Mouse (Mus musculus) frontal cortex, postnatal 25 days (tissue): ENCODE measurements at regions not wholly inside any gene's neighbourhood (a gene's known extent, or its start where the extent isn't known, plus 50 kb on each side); places are given as distances from the start of the nearest gene placed in this dataset.
A peak's percentile ranks its signal among the peaks of the same experiment; 100 is the strongest.
"Not testable (repeated sequence)": the region's sequence is repeated elsewhere in the genome, so short reads cannot be mapped to it uniquely, and the experiment has no call there.

Source experiments
- DNase-seq, 2 experiments: peaks; one replicate each; pipeline ENCODE4 v3.0.0; 2022; ENCODE audit warnings: low spot score in 2 of 2

DNA sequence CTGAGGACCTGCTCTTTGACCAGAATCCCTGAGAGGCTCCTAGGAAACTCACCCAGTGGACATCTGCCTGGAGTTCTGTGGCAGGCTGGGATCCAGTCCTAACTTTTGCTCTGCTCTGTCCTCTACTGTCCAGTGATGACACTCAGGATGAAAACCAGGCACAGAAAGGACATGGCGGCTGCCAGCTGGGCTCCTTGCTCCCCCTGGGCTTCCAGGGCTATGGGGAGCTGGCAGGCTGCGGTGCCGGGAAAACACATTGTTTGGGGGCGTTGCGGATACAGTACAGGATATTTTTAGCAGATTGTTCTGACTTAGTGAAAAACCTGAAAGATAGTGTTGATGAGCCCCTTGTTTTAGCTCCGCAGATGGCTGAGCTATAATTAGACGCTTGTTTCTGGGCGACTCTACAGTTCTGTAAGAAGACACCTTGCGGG, 94.2 kb upstream of the Klf13 start:
- peak; percentile 69 to 73 for DNase-seq

DNA sequence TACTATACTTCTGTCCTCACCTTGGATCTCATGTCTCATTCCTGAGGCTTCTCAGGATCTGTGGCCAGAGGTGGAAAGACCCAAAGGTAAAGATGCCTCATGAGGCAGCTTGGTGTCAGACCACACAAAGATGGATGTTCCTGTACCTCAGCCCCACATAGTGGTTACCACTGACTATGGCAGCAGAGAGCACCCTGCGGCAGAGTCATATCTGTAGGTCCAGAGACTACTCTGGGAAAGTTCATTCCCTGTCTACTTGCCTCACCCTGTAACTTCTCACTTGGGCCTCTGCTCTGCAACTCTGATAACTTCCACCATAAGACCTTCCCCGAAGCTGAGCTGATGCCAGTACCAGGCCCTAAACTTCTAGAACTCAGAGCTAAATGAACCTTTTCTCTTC, 91.9 kb upstream of the Klf13 start:
- no peak for DNase-seq

DNA sequence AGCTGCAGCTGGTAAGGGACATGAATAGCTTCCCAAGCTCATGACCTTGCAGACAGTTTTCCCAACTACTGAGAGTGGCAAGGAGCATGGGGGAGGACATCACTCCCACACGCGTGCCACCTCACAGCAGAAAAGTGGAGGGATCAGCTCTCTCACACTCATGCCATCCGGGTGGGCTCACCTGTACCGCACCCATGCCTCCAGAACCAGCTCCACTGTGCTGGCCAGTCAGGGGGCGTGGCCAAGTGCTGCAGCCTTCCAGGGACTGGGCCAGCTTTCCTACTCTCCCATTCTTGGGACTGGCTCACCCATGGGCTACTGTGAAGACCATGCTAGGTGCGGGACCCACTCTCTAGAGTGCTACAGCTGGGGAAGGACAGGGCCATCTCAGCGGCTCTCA, 88.4 kb upstream of the Klf13 start:
- no peak for DNase-seq

DNA sequence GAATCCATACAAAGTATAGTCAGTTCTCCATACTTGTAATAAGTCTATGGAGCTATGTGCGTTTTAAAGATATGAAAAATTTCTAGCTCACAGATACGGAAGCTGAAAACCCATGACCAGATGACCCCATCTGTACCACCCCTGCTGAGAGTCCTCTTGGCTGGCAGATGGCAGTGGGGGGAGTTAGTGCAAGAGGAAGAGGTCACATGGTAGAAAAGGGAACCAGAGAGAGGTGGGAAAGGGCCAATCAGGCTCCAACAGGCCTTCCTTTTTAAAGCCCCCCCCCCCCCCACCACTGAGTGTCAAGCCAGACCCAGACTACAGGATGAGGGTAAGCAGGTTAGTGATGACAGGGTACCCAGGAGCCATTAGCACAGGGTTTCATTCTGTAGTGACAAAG, 86.4 kb upstream of the Klf13 start:
- DNase-seq, result no peak

DNA sequence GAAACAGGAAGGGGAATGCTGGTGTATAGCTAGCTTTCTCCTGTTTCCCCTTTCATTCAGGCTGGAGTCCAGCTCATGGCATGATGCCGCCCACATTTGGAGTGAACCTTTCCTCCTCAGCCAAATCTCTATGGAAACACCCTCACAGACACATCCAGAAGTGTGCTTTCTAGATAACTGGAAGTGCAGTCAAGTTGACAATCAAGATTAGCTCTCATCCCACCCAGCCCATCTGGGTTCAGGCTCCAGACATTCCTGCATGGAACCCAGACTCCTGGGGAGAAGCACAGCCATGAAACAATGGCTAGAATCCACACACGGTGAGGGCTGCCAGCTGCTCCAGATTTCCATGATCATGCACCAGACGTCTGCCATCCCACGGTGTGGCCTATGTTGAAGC, 85.5 kb upstream of the Klf13 start:
- DNase-seq, result no peak

DNA sequence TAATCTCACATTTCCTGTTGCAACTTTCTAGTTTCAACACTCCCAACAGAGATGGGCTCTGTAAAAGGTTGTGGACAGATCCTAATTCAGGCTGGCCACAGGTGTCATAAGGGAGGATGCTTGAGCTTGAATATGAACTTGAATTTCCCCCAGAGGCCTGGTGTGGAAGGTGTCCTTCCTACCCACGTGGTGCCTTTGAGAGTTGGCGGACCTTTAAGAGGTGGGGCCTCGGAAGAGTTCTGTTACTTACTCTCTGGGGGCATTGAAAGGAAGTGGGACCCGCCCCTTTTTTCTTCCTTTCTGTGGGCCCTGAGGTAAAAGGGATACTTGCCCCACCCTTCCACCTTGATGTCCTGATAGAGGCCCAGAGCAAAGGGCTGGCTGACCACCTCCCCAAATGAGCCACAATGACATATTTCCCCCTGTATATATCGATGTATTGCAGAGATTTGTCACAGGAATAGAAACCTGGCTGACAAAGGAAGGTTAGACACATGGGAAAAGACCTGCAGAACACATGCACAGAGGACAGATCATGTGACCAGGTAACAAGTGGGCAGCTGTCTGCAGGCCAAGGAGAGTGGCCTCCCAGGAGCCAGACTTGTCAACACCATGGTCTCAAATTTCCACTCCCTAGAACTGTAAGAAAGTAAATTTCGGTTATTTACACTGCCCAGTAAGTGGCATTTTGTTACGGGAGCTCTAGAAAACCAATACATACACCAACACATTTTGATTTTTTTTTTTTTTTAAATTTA, 84.2 kb upstream of the Klf13 start:
- DNase-seq, result no peak

DNA sequence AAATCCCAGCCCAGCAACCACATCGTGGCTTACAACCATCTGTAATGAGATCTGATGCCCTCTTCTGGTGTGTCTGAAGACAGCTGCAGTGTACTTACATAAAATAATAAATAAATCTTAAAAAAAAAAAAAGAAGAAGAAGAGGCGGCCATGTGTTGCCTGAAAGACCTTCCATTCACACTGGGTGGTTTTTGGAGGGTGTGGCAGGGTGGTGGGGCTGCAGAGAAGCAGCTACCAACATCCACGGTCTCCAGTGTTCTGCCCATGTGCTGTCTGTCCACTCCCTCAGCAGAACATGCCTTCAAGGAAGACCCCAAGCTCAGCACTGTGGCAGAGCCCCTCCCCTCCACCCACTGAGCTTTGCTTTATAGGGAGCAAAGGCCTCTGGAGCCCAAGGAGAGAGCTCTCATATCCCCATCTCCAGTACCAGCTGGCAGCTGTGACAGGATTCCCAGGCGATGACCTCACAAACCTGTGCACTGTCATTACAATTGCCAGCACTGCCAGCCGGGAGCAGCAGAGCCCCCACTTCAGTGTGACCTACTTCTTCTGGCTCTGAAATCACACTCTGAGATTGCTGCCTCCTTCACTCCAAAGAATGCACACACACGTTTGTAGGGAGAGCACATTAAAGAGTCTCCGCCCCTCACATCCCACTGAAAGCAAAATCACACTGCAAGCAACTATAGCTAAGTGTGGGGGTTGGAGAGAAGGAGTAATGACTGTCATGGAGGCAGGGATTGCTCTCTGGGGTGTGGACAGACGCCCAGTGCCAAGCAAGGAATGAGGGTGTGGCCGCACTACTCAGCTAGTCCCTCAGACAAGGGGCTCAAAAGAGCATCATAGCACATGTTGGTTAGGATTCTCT, 82.8 kb upstream of the Klf13 start:
- peak in 1 of 2 experiments; percentile 41 for DNase-seq

DNA sequence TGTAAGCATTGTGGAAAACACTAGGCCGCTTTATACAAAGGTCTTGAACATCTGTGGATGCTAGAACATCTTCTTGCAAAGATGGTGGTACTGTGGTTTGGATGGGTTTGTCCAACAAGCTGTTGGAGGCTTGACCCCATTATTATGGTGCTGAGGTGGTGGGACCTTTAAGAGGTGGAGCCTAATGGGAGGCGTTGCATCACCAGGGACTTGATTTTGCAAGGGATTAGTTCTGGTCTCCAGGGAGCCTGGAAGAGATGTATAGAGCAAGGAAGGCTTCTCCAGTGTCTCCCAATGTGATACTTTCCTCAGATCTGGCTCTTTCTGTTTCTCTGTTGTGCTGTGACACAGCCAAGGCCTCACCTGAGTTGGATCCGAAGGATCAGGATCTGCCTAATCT, 79.4 kb upstream of the Klf13 start:
- DNase-seq, result no peak

DNA sequence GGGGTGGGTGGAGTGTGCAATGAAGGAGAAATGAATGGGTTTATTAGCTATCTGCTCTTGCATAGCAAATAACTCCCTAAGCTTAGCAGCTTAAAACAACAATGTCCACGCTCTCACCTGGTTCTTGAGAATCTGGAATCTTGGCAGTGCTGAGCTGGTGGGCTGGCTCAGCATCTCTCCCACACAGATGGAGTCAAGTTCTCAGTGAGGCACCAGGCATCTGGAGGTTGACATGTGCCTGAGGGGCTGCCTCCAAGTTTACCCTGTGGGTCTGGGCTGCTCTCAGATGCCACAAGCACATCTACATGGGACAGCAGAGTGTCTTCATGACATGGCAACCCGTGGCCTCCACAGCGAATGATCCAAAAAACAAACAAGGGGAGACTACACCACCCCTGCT, 78.2 kb upstream of the Klf13 start:
- DNase-seq, result no peak

DNA sequence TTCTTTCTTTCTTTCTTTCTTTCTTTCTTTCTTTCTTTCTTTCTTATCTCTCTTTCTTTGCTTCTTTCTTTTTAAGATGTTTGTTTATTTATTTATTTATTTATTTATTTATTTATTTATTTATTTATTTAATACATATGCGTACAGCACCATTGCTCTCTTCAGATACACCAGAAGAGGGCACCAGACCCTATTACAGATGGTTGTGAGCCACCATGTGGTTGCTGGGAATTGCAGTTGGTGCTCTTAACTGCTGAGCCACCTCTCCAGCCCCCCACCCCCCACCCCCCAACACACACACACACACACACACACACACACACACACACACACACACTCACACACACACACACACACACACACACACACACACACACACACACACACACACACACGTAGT, 76.4 kb upstream of the Klf13 start:
- DNase-seq, result not testable (repeated sequence)

DNA sequence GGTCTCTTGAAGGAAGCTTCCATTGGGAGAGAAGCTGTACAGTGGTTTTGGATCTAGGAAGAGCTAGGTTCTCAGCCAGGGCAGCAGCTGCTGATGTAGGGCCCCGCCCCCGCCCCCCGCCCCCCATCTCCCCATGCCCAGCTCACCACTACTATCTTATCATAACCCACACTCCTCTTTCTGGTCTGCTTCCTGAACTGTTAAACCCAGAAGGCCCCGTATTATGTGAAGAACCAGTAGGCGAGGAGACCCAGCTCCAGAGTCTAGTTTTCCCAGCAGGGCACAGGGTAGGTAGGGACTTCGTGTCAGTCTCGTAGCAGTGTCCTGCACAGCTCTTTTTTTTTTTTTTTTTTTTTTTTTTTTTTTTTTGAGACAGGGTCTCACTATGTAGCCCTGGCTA, 75.5 kb upstream of the Klf13 start:
- DNase-seq, result no peak

DNA sequence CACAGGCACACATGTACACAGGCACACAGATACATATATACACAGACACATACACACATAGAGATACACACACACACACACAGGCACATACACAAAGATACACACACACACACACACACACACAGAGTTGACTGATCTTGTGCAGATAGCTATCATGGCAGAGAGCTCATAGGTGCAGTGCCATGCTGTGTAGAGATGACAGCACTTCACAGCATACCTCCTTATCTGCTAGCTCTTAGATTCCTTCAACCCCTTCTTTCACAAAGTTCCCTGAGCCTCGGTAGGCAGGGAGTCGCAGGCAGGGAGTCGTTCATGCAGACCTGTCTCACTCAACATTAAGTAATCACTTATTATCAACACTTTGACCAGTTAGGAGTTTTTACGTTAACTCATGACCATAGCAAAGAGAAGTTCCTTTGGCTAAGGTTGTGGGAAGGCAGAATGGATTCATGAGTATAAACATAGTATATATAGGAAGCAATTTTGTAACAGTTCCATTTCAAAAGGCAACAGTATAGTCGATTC, 74.4 kb upstream of the Klf13 start:
- no peak for DNase-seq

DNA sequence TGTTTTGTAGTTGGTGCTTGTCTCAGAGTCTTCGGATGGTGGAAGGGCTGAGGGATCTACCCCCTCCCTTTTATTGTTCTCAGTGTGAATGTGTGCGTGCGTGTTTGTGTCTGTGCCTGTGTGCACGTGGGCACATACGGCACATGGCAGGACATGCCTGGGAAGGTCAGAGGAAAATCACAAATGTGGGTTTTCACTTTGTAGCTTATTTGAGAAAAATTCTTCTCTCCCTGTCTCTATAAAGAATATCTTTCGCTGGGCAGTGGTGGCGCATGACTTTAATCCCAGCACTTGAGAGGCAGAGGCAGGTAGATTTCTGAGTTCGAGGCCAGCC, 73.5 kb upstream of the Klf13 start:
- no peak for DNase-seq

DNA sequence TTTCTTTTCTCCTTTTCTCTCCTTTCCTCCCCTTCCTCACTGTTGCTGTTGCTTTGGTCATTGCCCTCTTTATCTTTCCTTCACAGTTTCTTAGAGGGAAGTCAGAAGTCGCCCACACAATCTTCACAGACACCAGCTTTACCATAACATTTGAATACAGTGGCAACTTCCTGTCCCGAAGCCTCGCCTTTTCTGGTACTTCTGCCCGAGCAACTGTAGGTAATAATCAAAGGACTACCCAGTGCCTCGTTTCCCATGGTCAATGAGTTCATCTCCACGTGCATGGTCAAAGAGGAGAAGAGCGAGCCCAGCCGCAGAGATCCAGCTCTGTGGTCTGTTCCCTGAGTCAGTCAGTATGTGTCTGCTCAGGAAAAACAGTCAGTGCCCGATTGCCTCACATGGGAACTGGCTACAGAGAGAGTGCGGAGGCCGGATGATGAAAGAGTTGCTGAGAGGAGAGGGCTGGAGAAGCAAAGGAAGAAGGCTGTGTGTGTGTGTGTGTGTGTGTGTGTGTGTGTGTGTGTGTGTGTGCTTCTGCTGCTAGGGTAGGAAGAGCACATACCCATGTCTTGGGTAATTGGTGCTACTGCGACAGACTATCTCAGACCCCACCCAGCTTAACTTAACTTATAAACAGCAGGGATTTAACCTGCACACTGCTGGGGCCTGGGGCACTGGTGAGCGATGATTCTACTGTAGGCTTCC, 73.0 kb upstream of the Klf13 start:
- no peak for DNase-seq

DNA sequence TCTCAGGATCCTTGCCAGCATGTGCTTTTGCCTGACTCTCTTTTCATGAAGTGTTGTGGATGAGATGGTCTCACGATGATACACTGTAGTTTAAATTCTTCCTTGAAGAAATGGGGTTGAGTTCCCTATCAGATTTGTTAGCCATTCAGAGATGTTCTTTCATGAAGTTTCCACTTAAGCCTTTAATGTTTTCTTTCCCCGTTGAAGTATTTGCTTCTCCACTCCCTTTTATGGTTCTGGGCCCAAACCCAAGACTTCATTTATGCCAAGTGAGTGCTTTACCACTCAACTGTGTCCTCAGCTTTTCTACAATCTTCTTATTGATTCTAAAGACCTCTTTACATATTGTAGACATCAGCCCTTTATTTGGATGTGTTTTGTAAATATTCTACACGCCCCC, 71.9 kb upstream of the Klf13 start:
- no peak for DNase-seq

DNA sequence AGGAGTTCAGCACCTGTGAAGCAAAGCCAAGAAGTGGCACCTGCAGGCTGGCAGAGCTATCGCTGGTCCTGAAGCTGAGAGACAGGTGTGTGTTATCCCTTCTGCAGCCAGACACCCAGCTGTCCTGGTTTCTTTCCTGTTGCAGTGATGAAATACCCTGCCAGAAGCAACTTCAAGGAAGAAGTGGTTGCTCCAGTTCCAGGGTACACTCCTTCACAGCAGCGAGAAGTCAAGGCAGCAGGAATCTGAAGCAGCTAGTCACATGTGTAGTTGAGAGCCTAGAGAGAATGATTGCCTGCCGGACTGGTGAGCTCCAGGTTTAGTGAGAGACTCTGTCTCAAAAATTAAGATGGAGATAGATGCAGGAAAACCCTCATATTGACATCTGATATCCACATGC, 69.1 kb upstream of the Klf13 start:
- no peak for DNase-seq

DNA sequence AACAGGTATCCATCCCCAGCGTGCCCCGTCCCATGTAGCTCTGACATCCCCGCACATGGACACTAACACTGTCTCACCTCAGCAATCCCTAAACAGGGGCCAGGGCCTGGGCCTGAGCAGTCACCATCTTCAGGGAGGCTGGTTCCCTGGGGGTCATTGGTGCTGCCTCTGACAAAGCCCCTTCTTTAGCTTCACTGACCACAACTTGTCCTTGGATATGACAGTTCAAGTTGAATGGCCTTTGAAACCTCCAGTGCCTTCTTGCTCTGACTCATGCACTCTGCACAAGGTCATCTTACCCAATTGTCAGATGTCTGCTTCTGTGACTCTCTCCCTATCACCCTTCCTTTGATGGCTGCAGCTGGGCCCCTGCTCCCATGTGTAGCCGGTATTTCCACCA, 68.2 kb upstream of the Klf13 start:
- no peak for DNase-seq

DNA sequence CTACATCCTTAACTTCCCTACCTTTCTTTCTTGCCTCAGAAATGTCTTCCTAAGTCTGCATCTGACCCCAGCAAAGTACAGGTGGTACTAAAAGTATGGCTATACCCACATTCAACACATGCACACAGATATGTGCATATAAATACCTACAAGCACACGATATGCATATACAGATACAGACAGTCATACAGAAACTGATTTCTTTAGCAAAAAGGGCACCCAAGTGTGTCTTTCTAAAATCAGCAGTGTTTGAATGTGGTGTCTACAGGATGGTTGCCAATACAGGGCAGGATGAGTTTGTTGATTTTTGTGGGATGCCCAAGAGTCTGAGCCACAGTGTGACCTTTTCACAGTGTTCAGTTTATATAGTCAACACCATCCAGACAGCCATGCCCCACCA, 67.0 kb upstream of the Klf13 start:
- DNase-seq, result no peak

DNA sequence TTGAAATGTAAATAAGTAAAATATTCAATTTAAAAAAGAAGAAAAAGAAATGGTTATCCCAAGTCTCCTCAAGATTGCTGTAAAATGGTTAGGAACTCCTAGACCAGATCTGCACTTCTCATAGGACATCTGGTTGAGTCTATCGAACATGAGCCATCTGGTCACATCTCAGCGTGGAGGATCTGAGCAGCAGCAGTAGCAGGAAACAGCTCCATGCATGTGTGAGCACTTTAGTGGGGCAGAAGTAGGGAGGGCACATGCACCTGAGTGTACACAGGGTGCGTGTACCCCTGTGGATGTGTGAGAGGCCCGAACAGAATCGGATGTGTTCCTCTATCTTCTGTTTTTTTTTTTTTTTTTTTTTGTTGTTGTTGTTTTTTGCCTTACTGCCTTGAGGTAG, 65.2 kb upstream of the Klf13 start:
- no peak for DNase-seq

DNA sequence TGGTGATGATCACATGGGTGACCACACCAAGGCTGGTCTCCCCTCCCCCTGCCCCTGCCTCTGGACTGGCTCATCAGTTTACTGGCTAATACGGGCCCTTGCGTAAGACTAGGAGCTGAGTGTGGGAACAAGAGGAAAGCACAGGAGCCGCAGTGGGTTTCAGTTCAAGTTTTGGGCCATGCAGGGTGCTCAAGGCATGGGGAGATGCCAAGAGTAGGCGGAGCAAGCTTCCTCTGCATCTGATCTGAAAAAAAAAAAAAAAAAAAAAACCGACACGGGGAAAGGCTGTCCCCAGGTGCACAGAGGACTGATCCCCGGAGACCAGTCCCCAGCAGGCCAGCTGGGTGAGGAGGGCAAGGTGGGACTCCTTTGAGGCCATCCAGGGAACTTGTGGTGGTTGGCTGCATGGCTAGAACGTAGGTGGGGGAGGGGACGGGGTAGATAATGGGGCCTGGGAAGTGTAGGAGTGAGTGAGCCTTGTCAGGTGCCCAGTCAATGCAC, 62.9 kb upstream of the Klf13 start:
- DNase-seq, result no peak

DNA sequence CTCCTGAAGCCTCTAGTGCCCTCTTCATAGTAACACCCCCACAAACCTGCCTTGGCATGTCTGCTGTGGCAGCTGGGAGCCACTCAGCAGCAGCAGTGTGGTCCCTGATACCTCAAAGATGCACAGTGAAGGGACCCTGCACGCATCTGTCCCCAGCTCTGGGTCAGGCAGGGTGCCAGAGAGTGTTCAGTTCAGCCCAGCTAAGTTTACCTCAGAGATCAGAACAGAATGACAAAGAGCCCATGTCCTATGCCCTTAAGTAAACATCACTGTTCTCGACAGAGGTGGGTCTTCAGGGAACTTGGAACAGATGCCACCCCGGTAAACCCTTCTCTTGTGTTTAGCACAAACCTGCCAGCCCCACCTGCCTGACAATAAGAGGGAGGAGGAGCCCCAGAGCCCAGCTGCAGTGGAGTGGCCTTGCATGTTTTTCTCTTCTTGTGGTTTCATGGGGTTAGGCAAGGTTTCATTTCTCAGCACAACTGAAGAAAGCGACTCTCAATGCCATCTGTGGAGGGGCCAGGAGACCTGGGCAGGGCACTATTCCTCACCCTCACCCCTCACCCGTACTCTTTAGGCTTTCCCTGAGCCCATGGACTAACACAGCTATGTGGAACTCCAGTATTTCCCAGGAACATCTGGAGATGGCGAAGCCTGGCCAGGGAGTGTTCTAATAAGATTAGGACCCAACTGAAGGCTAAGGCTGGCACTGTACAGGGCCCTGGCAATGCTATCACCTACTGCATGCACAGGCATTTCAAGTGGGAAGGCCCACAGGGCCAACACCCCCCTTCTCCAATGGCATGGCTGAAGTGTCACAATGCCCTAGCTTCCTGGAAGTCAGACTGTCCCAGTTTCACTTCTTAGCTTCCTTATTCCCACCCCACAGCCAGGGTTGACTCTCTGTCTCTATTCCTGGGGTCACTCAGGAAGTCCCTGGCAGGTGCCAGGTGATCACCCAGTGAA, 60.6 kb upstream of the Klf13 start:
- no peak for DNase-seq
